Mouse (Mus musculus) neural tube, embryonic 13.5 days (tissue): ENCODE data around the gene Hist1h2bn. TPM values are rescaled to one million over a fixed set of nuclear protein-coding genes. Genes with fewer than 3 reads are reported as not detected.
A peak's percentile ranks its signal among the peaks of the same experiment; 100 is the strongest.
"Not testable (repeated sequence)": the region's sequence is repeated elsewhere in the genome, so short reads cannot be mapped to it uniquely, and the experiment has no call there.

ENCODE experiments used
- ATAC-seq: fragments of 200-750 bp; cut with Nextera tagmentation; 2 replicates; pipeline ENCODE4 v1.8.0; 2017; ENCODE audit warnings: low read depth, mild to moderate bottlenecking, moderate TSS enrichment, moderate library complexity
- H3K27ac ChIP-seq: fragments of 300-500 bp; sonication (generic); replicated peaks from 2 replicates; pipeline ENCODE4 v1.5.1; 2015; ENCODE audit warnings: moderate library complexity, mild to moderate bottlenecking, inconsistent platforms
- H3K27me3 ChIP-seq: fragments of 300-500 bp; sonication (generic); 2 replicates; pipeline ENCODE4 v1.6.1; 2015; ENCODE audit warnings: mild to moderate bottlenecking, inconsistent platforms
- H3K36me3 ChIP-seq: fragments of 300-500 bp; sonication (generic); 2 replicates; pipeline ENCODE4 v1.6.1; 2015; ENCODE audit warnings: mild to moderate bottlenecking, inconsistent platforms
- H3K4me1 ChIP-seq: fragments of 300-500 bp; sonication (generic); replicated peaks from 2 replicates; pipeline ENCODE4 v1.6.1; 2015; ENCODE audit warnings: inconsistent platforms
- H3K4me2 ChIP-seq: fragments of 300-500 bp; sonication (generic); 2 replicates; pipeline ENCODE4 v1.6.1; 2015; ENCODE audit warnings: inconsistent platforms, mild to moderate bottlenecking, moderate library complexity
- H3K4me3 ChIP-seq: fragments of 300-500 bp; sonication (generic); 2 replicates; pipeline ENCODE4 v1.5.1; 2015; ENCODE audit warnings: mild to moderate bottlenecking, inconsistent platforms
- H3K9ac ChIP-seq: fragments of 300-500 bp; sonication (generic); 2 replicates; pipeline ENCODE4 v1.6.1; 2015; ENCODE audit warnings: moderate library complexity, mild to moderate bottlenecking, inconsistent platforms
- H3K9me3 ChIP-seq: fragments of 300-500 bp; sonication (generic); 2 replicates; pipeline ENCODE4 v1.6.1; 2016; ENCODE audit warnings: inconsistent platforms
- WGBS: fragments of 180-500 bp; shearing (Covaris S2); methylation state at CpG from one replicate; pipeline ENCODE4 v1.1.7; 2015; 5-methylcytosine and 5-hydroxymethylcytosine counted together
- polyA plus RNA-seq: library from polyadenylated mRNA; unstranded; fragments of >200 nt; fragmentation: Nextera tagmentation; extraction: Ambion mirVana; gene quantifications from 2 replicates; pipeline ENCODE4 v1.2.1, GENCODE M21; 2015

Gene Hist1h2bn
- polyA plus RNA-seq: 0.73 and 1.1 TPM in 2 replicates

GRCm38 (mm10) chr13:21753524-21754285 is at the start of gene Hist1h2bn, which contains the start of gene Hist1h2ak:
TSS of gene Hist1h2bn (plus strand) at chr13:21754123.
TSS of gene Hist1h2ak (minus strand) at chr13:21753827.
- peak within 1 kb of the TSS; percentile 47 for H3K4me3 ChIP-seq
- peak within 1 kb of the TSS; percentile 76 for H3K4me2 ChIP-seq
- peak; percentile 95 for ATAC-seq
- peak within 1 kb of the TSS; percentile 94 for H3K27ac ChIP-seq
- not testable (repeated sequence) for H3K27me3 ChIP-seq, H3K36me3 ChIP-seq, H3K9me3 ChIP-seq
- WGBS: 1% methylated on average over 47 of the region's 50 CpGs
- H3K4me1 ChIP-seq: peaks cover 30% of the 10 kb centered on the region
- peak within 1 kb of the TSS; percentile 72 for H3K9ac ChIP-seq

- no peak overlapping the region for H3K27ac ChIP-seq
- H3K4me2 ChIP-seq: no peak overlapping the region
- no peak for ATAC-seq
- no peaks in the 10 kb centered on the region for H3K9me3 ChIP-seq
- 75% methylated on average over 4 of the region's 4 CpGs for WGBS
- peaks cover 7% of the 10 kb centered on the region; the same call in 1 of the 2 replicates for H3K4me1 ChIP-seq
- no peak overlapping the region for H3K9ac ChIP-seq
- no peaks in the 10 kb centered on the region for H3K36me3 ChIP-seq
- H3K27me3 ChIP-seq: no peaks in the 10 kb centered on the region
- H3K4me3 ChIP-seq: no peak overlapping the region
Measured at GRCm38 (mm10) chr13:21706669-21707068, 47.3 kb upstream of the Hist1h2bn start.

- H3K36me3 ChIP-seq: no peaks in the 10 kb centered on the region
- peak overlapping the region; percentile 72 for H3K9ac ChIP-seq
- H3K27ac ChIP-seq: peak overlapping the region; percentile 73
- ATAC-seq: peak; percentile 86
- H3K9me3 ChIP-seq: no peaks in the 10 kb centered on the region
- H3K4me2 ChIP-seq: peak overlapping the region; percentile 68
- under 1% methylated on average over 32 of the region's 32 CpGs for WGBS
- H3K27me3 ChIP-seq: no peaks in the 10 kb centered on the region
- H3K4me3 ChIP-seq: peak overlapping the region; percentile 59
- peaks cover 13% of the 10 kb centered on the region for H3K4me1 ChIP-seq
Measured at GRCm38 (mm10) chr13:21710031-21710711, 43.8 kb upstream of the Hist1h2bn start.

GRCm38 (mm10) chr13:21710821-21711525 is 43.0 kb upstream of the Hist1h2bn start:
- Histone ChIP-seq H3K27me3 (no peaks in the 10 kb centered on the region), H3K4me2 (peak overlapping the region; percentile 68), H3K4me1 (peaks cover 18% of the 10 kb centered on the region), H3K27ac (no peak overlapping the region), H3K9me3 (no peaks in the 10 kb centered on the region), H3K9ac (peak overlapping the region; percentile 55), H3K36me3 (no peaks in the 10 kb centered on the region), H3K4me3 (peak overlapping the region; percentile 59)
- WGBS: 2% methylated on average over 22 of the region's 22 CpGs
- ATAC-seq: peak; percentile 80

- Histone ChIP-seq H3K9ac (peak overlapping the region; percentile 55), H3K9me3 (no peaks in the 10 kb centered on the region), H3K36me3 (no peaks in the 10 kb centered on the region), H3K4me2 (peak overlapping the region; percentile 68), H3K27me3 (no peaks in the 10 kb centered on the region), H3K4me1 (peaks cover 18% of the 10 kb centered on the region), H3K4me3 (peak overlapping the region; percentile 59), H3K27ac (no peak overlapping the region)
- WGBS: 28% methylated on average over 4 of the region's 4 CpGs
- ATAC-seq: no peak
Measured at GRCm38 (mm10) chr13:21711698-21712097, 42.2 kb upstream of the Hist1h2bn start.

GRCm38 (mm10) chr13:21714725-21715124 is 39.2 kb upstream of the Hist1h2bn start:
- H3K4me3 ChIP-seq: peak overlapping the region; percentile 42
- no peak for ATAC-seq
- 0 out of 2 replicates have a peak overlapping the region, but pooled peaks have one; percentile 90 for H3K27ac ChIP-seq
- H3K4me1 ChIP-seq: peaks cover 35% of the 10 kb centered on the region
- H3K36me3 ChIP-seq: no peaks in the 10 kb centered on the region
- H3K9me3 ChIP-seq: no peaks in the 10 kb centered on the region
- 1% methylated on average over 7 of the region's 7 CpGs for WGBS
- H3K9ac ChIP-seq: peak overlapping the region; percentile 64
- peak overlapping the region; percentile 67 for H3K4me2 ChIP-seq
- H3K27me3 ChIP-seq: no peaks in the 10 kb centered on the region

- H3K4me1 ChIP-seq: peaks cover 39% of the 10 kb centered on the region
- H3K36me3 ChIP-seq: no peaks in the 10 kb centered on the region
- H3K9ac ChIP-seq: peak overlapping the region; percentile 64
- no peaks in the 10 kb centered on the region for H3K9me3 ChIP-seq
- peak overlapping the region; percentile 67 for H3K4me2 ChIP-seq
- no peaks in the 10 kb centered on the region for H3K27me3 ChIP-seq
- 2% methylated on average over 22 of the region's 22 CpGs for WGBS
- H3K4me3 ChIP-seq: peak overlapping the region; percentile 42
- H3K27ac ChIP-seq: peak overlapping the region; percentile 90
- ATAC-seq: peak; percentile 8; the same call in 1 of the 2 replicates
Measured at GRCm38 (mm10) chr13:21715131-21715863, 38.6 kb upstream of the Hist1h2bn start.

- H3K27me3 ChIP-seq, H3K36me3 ChIP-seq, H3K9me3 ChIP-seq: not testable (repeated sequence)
- H3K4me1 ChIP-seq: peaks cover 44% of the 10 kb centered on the region
- H3K9ac ChIP-seq: peak within 1 kb of the TSS; percentile 72
- WGBS: 3% methylated on average over 37 of the region's 50 CpGs
- H3K27ac ChIP-seq: peak within 1 kb of the TSS; percentile 90
- peak; percentile 94 for ATAC-seq
- H3K4me3 ChIP-seq: peak within 1 kb of the TSS; percentile 42
- H3K4me2 ChIP-seq: peak within 1 kb of the TSS; percentile 67
Measured at GRCm38 (mm10) chr13:21715864-21716539, 37.9 kb upstream of the Hist1h2bn start, which contains the start of the genes Hist1h2bl and Hist1h2ai. TSS of gene Hist1h2bl (minus strand) at chr13:21716143. TSS of gene Hist1h2ai (plus strand) at chr13:21716422.

GRCm38 (mm10) chr13:21716540-21717391 is 37.2 kb upstream of the Hist1h2bn start:
- not testable (repeated sequence) for H3K9me3 ChIP-seq, H3K36me3 ChIP-seq, H3K27me3 ChIP-seq
- Histone ChIP-seq H3K4me3 (peak overlapping the region; percentile 42), H3K27ac (peak overlapping the region; percentile 90), H3K9ac (peak overlapping the region; percentile 72), H3K4me2 (peak overlapping the region; percentile 67), H3K4me1 (peaks cover 40% of the 10 kb centered on the region)
- ATAC-seq: peak; percentile 24; the same call in 1 of the 2 replicates
- WGBS: 0% methylated on average over 9 of the region's 38 CpGs
